Mouse (Mus musculus): ENCODE results near the gene Mdga1.

GRCm38 (mm10) chr17:29904694-29905093, 65.2 kb downstream of the Mdga1 start:
- TF ChIP-seq GATA1 (IDR thresholded peaks at IDR 0.05; ENCODE audit: low read length): no peak
- TF ChIP-seq TAL1 (IDR thresholded peaks at IDR 0.05; ENCODE audit: low read length): no peak

Measured in erythroblast, embryonic 14.5 days (primary cell).